Mouse (Mus musculus) myocyte (in vitro differentiated cells): ENCODE data around the gene Grin1. TPM values are rescaled to one million over a fixed set of nuclear protein-coding genes. Genes with fewer than 3 reads are reported as not detected.

ENCODE experiments used
- H3K27me3 ChIP-seq: one replicate; pipeline ENCODE4 v1.6.1; 2011; ENCODE audit not compliant: control insufficient read depth, insufficient read depth, insufficient read length
- H3K36me3 ChIP-seq: one replicate; pipeline ENCODE4 v1.6.1; 2011; ENCODE audit not compliant: control insufficient read depth, insufficient read depth
- H3K4me2 ChIP-seq: one replicate; pipeline ENCODE4 v1.6.1; 2011; ENCODE audit warnings: low read depth, control low read depth
- H3K4me3 ChIP-seq: one replicate; pipeline ENCODE4 v1.5.1; 2011; ENCODE audit warnings: mild to moderate bottlenecking, control low read depth, moderate library complexity
- H3K79me2 ChIP-seq: one replicate; pipeline ENCODE4 v1.6.1; 2011; ENCODE audit not compliant: control insufficient read depth, insufficient read depth
- H3ac ChIP-seq: one replicate; pipeline ENCODE4 v1.6.1; 2011; ENCODE audit not compliant: control insufficient read depth, insufficient read length
- E2F4 ChIP-seq: IDR thresholded peaks from one replicate; pipeline ENCODE4 v1.6.1; 2011; ENCODE audit warnings: mild to moderate bottlenecking, control low read depth, moderate library complexity; ENCODE audit not compliant: insufficient read depth
- MAX ChIP-seq: IDR thresholded peaks from one replicate; pipeline ENCODE4 v1.6.1; 2011; ENCODE audit warnings: low read depth, mild to moderate bottlenecking, control low read depth
- MYOD1 ChIP-seq, 3 experiments: IDR thresholded peaks; one replicate each; pipeline ENCODE4 v1.6.1; 2011; ENCODE audit warnings: control low read depth in 2 of 3, low read depth in 2 of 3, mild to moderate bottlenecking in 2 of 3, moderate library complexity in 1 of 3; ENCODE audit not compliant: insufficient read length in 2 of 3, control insufficient read depth in 1 of 3
- MYOG ChIP-seq, 3 experiments: IDR thresholded peaks; one replicate each; pipeline ENCODE4 v1.6.1; 2011; ENCODE audit warnings: control low read depth in 2 of 3, low read depth in 2 of 3, mild to moderate bottlenecking in 2 of 3; ENCODE audit not compliant: insufficient read length in 2 of 3, control insufficient read depth in 1 of 3, insufficient read depth in 1 of 3
- POLR2A ChIP-seq: IDR thresholded peaks from one replicate; pipeline ENCODE4 v1.6.1; 2011; ENCODE audit warnings: low read depth, mild to moderate bottlenecking, control low read depth, moderate library complexity; ENCODE audit not compliant: insufficient read length
- POLR2AphosphoS2 ChIP-seq: IDR thresholded peaks from one replicate; pipeline ENCODE4 v1.6.1; 2011; ENCODE audit warnings: low read depth, control low read depth; ENCODE audit not compliant: insufficient read length
- REST ChIP-seq: IDR thresholded peaks from one replicate; pipeline ENCODE4 v1.6.1; 2011; ENCODE audit warnings: mild to moderate bottlenecking, control low read depth, moderate library complexity; ENCODE audit not compliant: insufficient read depth, insufficient read length
- SRF ChIP-seq: IDR thresholded peaks from one replicate; pipeline ENCODE4 v1.6.1; 2011; ENCODE audit warnings: low read depth; ENCODE audit not compliant: control insufficient read depth, insufficient read length
- TCF12 ChIP-seq: IDR thresholded peaks from one replicate; pipeline ENCODE4 v1.6.1; 2011; ENCODE audit warnings: mild to moderate bottlenecking, control low read depth; ENCODE audit not compliant: poor library complexity, insufficient read depth, severe bottlenecking
- TCF3 ChIP-seq: IDR thresholded peaks from one replicate; pipeline ENCODE4 v1.6.1; 2011; ENCODE audit warnings: low read depth, control low read depth; ENCODE audit not compliant: insufficient read length
- USF1 ChIP-seq: IDR thresholded peaks from one replicate; pipeline ENCODE4 v1.6.1; 2011; ENCODE audit warnings: low read depth, mild to moderate bottlenecking, control low read depth, moderate library complexity
- polyA plus RNA-seq: library from polyadenylated mRNA; unstranded; fragments of >200 nt; fragmentation: generic; extraction: Trizol; gene quantifications from one replicate; pipeline ENCODE4 v1.2.1, GENCODE M21; 2012; ENCODE audit warnings: missing spikeins

Gene Grin1
- polyA plus RNA-seq, 1 experiment = 0.12 TPM

DNA sequence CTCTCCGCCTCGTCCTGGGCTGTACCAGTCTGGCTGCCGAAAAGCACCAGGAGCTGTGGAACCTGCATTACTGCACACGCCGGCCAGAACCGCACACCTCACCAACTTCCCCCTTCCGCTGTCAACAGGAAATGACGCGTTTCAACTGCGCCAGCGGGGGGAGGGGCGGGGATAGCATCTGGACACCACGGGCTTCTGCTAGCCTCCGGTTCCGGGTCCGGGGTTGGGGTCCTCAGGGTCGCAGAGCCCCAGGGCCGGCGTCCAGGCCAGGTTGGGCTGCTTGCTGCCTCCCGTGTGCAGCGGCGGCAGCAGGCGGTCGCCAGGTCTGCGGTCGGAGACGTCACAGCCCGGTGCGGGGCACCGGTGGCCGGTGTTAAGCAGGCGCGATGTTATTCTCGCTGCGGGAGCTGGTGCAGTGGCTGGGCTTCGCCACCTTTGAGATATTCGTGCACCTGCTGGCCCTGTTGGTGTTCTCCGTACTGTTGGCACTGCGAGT lies 63.7 kb downstream of the Grin1 start, which contains the start of gene Tmem203:
Gene Tmem203 (plus strand): TSS at position 156 of the 496 bp plus-strand sequence.
- no peaks in the 10 kb centered on the region for H3K27me3 ChIP-seq
- H3K36me3 ChIP-seq = peaks cover 6% of the 10 kb centered on the region
- peak within 1 kb of the TSS; percentile 96 for H3K4me3 ChIP-seq
- H3K4me2 ChIP-seq = peak within 1 kb of the TSS; percentile 95
- H3ac ChIP-seq = peak within 1 kb of the TSS; percentile 73
- peaks cover 20% of the 10 kb centered on the region for H3K79me2 ChIP-seq
- TF ChIP-seq POLR2A = peak; percentile 71
- TF ChIP-seq SRF = peak; percentile 75
- TF ChIP-seq POLR2AphosphoS2 = peak; percentile 72
- TF ChIP-seq E2F4 = no peak
- TF ChIP-seq MYOD1 (IDR thresholded peaks at IDR 0.05; ENCODE audit: control insufficient read depth in 1 of 3, insufficient read length in 2 of 3, low read depth in 2 of 3) = peak in 2 of 3 experiments; percentile 3 to 45
- no peak for TF ChIP-seq USF1
- peak in 1 of 3 experiments; percentile 47 for TF ChIP-seq MYOG (IDR thresholded peaks at IDR 0.05; ENCODE audit: control insufficient read depth in 1 of 3, insufficient read depth in 1 of 3, insufficient read length in 2 of 3, low read depth in 2 of 3)

- TF ChIP-seq MYOD1 (IDR thresholded peaks at IDR 0.05; ENCODE audit: control insufficient read depth in 1 of 3, insufficient read length in 2 of 3, low read depth in 2 of 3) = no peak
- TF ChIP-seq TCF12 = no peak
- Histone ChIP-seq H3K4me2 (no peak overlapping the region), H3K36me3 (peaks cover 6% of the 10 kb centered on the region), H3K27me3 (no peaks in the 10 kb centered on the region), H3K4me3 (no peak overlapping the region), H3ac (no peak overlapping the region), H3K79me2 (peaks cover 20% of the 10 kb centered on the region)
Observed at GRCm38 (mm10) chr2:25252331-25252730, 66.7 kb downstream of the Grin1 start.

DNA sequence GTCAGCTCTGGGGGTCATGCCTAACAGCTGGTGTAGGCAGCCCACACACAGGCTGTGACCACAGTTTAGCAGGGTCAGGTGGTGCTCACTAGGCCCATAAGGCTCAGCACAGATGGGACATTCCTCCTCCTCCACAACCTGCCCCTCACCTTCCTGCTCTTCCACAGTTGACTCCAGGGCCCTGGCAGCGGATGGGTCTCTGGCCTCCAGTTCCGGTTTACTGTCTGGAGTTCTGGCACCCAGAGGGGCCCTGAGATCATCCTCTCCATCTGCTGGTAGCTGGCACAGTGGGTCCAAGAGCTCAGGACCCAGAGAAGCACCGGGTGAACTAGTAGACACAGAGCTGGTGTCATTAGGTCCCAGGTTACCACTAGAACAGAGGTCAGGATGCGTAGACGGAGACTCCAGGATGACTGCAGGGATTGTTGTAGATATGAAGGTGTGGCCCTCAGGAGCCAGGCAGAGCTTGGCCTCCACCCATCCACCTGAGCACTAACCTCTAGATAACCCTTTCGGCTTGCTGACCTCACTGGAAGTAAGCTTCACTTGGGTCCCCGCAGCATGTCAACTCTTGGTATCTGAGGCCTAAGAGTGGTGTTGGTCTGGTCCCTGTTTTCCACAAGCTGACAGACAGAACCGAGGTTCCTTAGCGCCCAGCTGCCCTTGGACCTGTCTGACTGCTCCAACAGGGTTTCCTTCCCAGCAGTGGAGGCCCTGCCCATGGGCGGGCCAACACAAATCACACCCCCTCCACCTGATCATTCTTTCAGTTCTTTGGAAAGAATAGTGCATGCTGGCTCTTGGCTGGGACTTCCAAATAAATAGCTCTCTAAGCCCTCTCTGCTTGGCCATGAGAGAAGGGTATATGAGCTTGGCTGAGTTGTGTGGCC lies 72.6 kb downstream of the Grin1 start, which contains the start of gene AL732309.1:
Gene AL732309.1 (minus strand): TSS at position 681 of the 890 bp plus-strand sequence.
- no peak within 1 kb of the TSS for H3K4me3 ChIP-seq
- no peak within 1 kb of the TSS for H3ac ChIP-seq
- no peaks in the 10 kb centered on the region for H3K79me2 ChIP-seq
- peaks cover 4% of the 10 kb centered on the region for H3K36me3 ChIP-seq
- H3K4me2 ChIP-seq = no peak within 1 kb of the TSS
- peaks cover 16% of the 10 kb centered on the region for H3K27me3 ChIP-seq
- TF ChIP-seq MYOD1 (IDR thresholded peaks at IDR 0.05; ENCODE audit: control insufficient read depth in 1 of 3, insufficient read length in 2 of 3, low read depth in 2 of 3) (no peak), POLR2AphosphoS2 (peak; percentile 4)

DNA sequence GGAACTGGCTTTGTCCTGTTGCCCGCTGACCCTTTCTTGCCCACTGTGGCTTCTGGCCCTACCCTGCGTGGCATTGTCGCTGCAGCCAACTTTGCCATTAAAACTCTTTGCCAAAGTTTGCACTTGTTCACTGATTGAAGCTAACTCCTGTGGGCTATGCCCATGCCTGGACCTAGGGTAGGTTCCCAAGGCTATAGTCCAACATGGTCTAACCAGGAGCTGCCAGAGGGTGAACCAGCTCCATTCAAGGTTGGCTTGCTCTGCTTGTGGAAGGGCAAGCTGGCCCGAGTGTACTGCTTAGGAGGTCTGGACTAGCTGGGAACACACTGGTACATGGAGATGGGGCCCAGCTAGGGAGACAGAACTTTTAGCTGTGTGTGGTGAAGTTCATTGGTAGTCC lies 74.8 kb downstream of the Grin1 start:
- Histone ChIP-seq H3K27me3 (peaks cover 18% of the 10 kb centered on the region), H3K4me2 (no peak overlapping the region), H3K36me3 (no peaks in the 10 kb centered on the region), H3K79me2 (no peaks in the 10 kb centered on the region), H3K4me3 (no peak overlapping the region), H3ac (no peak overlapping the region)
- no peak for TF ChIP-seq SRF
- no peak for TF ChIP-seq TCF12
- no peak for TF ChIP-seq MAX
- TF ChIP-seq TCF3 = no peak
- no peak for TF ChIP-seq E2F4
- TF ChIP-seq MYOG (IDR thresholded peaks at IDR 0.05; ENCODE audit: control insufficient read depth in 1 of 3, insufficient read depth in 1 of 3, insufficient read length in 2 of 3, low read depth in 2 of 3) = no peak
- no peak for TF ChIP-seq POLR2AphosphoS2
- TF ChIP-seq USF1 = no peak
- TF ChIP-seq MYOD1 (IDR thresholded peaks at IDR 0.05; ENCODE audit: control insufficient read depth in 1 of 3, insufficient read length in 2 of 3, low read depth in 2 of 3) = no peak
- no peak for TF ChIP-seq REST

- peaks cover 18% of the 10 kb centered on the region for H3K27me3 ChIP-seq
- H3ac ChIP-seq = no peak overlapping the region
- no peaks in the 10 kb centered on the region for H3K79me2 ChIP-seq
- H3K36me3 ChIP-seq = no peaks in the 10 kb centered on the region
- no peak overlapping the region for H3K4me2 ChIP-seq
- no peak overlapping the region for H3K4me3 ChIP-seq
- TF ChIP-seq MAX (no peak), E2F4 (no peak), REST (no peak), MYOD1 (IDR thresholded peaks at IDR 0.05; ENCODE audit: control insufficient read depth in 1 of 3, insufficient read length in 2 of 3, low read depth in 2 of 3) (no peak), POLR2A (no peak), POLR2AphosphoS2 (no peak), MYOG (IDR thresholded peaks at IDR 0.05; ENCODE audit: control insufficient read depth in 1 of 3, insufficient read depth in 1 of 3, insufficient read length in 2 of 3, low read depth in 2 of 3) (no peak), USF1 (no peak), SRF (no peak), TCF12 (no peak)
Observed at GRCm38 (mm10) chr2:25243342-25243741, 75.6 kb downstream of the Grin1 start.
